Mouse (Mus musculus) cerebellum, adult 18-20 months (tissue): ENCODE measurements around the gene Cldn16.
"Not testable (repeated sequence)": the region's sequence is repeated elsewhere in the genome, so short reads cannot be mapped to it uniquely, and the experiment has no call there.

Experiments used
- DNase-seq, 2 experiments: peaks; one replicate each; pipeline ENCODE4 v3.0.0; 2021

Cldn16 gene

GRCm38 (mm10) chr16:26462835-26463234 lies at the start of gene Cldn16:
Cldn16 (plus strand) TSS chr16:26463135.
- DNase-seq: no peak

- DNase-seq: no peak
Measured at GRCm38 (mm10) chr16:26418616-26419015, 44.3 kb upstream of the Cldn16 start.

DNA sequence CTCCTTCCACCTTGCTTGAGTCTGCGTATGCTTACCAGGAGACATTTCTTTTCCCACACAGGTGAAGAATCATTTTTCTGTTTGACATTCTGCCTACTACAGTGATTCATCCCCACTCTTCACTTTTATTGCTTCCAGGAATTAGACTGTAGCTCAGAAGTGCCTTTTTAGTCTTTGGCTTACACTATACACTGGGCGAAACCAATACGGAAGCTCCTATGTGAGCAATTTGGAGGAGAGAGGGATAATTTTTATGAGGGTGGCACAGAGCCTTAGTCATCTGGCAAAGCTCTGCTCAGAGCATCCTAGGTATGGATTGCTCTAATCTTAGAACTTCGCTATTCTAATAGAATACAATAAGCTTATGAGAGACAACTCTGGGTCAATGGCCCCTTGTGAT lies 40.9 kb upstream of the Cldn16 start:
- no peak for DNase-seq

GRCm38 (mm10) chr16:26430246-26430645 lies 32.7 kb upstream of the Cldn16 start:
- no peak for DNase-seq

DNA sequence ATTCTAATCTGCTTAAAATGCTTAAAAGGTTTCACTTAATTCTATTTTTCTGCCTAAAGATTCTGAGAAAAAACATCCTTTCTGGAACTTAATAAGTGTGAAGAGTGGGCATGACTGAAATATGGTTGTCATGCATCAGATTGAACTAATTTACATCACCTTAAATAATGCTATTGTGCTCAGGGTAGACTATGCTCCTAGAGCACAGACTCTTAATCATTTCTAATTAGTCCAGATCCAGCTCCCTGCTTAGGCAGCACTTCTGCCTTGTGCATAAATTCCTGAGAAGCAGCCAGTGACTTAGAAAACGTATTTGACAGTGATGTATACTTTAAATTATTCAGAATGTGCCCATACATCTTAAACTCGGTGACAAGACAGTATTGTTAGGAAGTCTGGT lies 29.4 kb upstream of the Cldn16 start:
- no peak for DNase-seq

DNA sequence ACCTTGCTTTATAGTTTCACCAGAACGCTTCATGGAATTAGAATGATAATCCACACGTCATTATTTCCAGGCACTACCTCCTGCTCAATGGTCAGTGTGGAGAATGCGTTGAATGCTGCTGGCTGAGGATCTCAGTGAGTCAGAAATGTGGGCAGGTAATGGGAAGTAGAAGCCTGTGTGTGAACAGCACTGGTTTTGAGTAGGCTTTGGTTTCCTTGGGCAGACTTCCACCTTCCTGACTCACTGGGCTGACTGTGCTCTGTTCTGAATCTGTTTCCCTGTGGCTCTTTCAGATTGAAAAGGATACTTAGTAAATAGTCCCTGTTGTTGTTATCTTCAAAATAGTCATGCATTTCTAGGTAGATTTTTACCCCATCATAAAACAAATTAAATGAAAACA lies 22.9 kb upstream of the Cldn16 start:
- DNase-seq: no peak

GRCm38 (mm10) chr16:26441156-26441555 lies 21.8 kb upstream of the Cldn16 start:
- DNase-seq: no peak

DNA sequence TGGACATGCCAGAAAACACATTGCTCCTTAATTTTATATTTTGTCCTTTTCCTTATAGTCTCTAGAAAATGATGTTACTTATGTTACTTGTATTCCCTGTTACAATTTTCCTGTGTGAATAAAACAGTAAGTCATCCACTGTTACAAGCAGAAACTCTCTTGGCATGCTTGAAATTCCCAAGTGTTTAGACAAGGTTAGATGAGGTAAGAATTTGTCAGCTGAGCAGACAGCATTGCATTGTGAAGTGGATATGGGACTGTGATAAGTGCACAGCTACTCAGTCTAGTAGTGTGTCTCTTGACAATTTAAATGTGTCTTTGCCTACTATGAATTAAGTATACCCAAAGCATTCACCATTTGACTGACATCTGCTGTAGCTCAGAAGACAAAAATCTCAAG lies 18.1 kb upstream of the Cldn16 start:
- DNase-seq: no peak

GRCm38 (mm10) chr16:26447594-26447993 lies 15.3 kb upstream of the Cldn16 start:
- DNase-seq: no peak

GRCm38 (mm10) chr16:26454163-26454562 lies 8.8 kb upstream of the Cldn16 start:
- DNase-seq: no peak

DNA sequence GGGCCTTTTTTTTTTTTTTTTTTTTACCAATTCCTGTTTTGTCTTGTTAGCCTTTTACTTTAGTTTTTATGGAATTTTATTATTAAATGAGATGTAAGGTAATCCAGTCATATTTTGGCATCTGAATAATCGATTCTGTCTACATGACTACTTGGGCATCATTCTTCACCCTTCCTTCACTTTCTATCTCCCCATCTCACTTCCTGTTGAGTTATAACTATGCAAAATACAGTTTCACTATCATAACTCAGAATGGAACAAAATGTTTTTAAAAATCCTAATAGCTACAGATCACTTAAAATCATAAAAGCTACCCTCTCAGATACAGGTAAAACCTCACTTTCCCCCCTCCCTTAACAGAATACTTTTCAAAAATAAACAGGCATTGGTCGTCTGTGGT lies 6.8 kb upstream of the Cldn16 start:
- DNase-seq: no peak

DNA sequence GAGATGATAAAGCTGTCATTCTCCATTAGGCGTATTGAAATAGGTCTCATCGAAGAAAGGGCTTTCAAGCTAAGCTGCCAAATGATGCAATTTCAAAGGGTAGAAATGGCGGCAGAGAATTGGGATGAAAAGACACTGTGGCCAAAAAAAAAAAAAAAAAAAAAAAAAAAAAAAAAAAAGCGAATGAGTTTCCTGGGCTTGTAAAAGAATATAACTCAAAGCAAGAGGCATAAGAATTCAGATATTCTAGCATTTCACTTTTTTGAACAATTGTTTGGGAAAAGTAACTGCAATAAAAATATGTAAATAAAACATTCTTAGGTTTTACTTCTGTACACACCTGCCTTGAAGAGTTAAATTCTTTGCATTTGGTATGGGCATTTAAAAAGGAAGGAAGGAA lies 3.6 kb downstream of the Cldn16 start:
- no peak for DNase-seq

DNA sequence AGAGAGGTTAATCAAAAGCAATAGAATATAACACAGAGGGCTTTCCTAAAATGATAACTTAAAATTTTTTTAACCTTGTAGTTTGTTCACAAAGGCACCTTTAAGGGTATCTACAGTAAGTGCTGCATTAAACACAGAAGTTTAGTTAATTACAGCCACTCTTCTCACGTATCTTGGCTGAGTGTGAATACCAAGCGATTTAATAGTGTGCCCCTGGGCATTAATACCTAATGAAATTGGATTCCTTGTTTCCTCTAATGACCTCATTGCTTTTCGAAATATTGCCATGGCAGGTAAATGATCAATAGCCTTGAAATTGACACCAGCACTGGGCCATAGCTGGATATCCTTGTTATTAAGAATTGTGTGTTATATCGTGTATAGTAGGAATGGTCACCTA lies 8.3 kb downstream of the Cldn16 start:
- no peak for DNase-seq

- DNase-seq: no peak
Measured at GRCm38 (mm10) chr16:26495721-26496120, 32.8 kb downstream of the Cldn16 start.

GRCm38 (mm10) chr16:26499705-26500104 lies 36.8 kb downstream of the Cldn16 start:
- not testable (repeated sequence) for DNase-seq

- DNase-seq: no peak
Measured at GRCm38 (mm10) chr16:26500738-26501137, 37.8 kb downstream of the Cldn16 start.

DNA sequence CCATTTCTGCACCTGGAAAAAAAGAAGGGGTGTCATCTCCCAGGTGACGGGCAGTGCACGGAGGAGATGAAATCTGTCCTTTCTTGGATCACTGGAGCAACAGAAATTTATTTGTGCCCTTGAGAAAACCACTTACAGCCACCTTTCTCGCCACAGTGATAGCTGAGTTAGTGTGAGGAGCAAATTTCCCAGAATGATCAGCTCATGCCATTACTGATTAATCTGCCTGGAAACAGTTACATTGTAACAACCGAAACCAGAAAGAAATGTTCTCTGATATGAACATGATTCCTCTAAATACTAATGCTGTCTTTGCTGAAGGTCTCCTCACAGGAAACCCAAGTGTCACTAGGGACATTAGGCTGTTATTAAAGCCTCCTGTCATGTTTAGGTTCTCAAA lies 42.0 kb downstream of the Cldn16 start:
- DNase-seq: no peak

- DNase-seq: peak; percentile 2 to 9
Measured at GRCm38 (mm10) chr16:26519596-26519995, 56.7 kb downstream of the Cldn16 start.

DNA sequence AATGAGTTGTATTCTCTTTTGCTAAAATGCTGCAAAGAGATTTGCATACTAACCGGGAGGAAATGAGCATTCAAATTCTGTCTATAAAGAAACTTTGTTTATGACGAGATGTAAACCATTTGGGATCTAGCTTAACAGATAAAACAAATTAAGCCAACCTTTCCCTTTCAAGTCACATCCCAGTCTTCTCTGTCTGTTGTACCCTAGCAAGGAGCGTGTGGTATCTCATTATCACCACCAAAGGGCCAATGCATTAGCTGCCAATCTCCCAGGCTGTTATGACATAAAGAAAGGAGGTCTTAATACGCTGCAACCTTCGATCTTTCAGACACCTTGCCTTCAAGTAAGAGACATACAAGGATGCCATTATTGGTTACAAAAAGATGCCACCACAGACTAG lies 62.9 kb downstream of the Cldn16 start:
- DNase-seq: no peak

- no peak for DNase-seq
Measured at GRCm38 (mm10) chr16:26526669-26527068, 63.7 kb downstream of the Cldn16 start, which contains the start of gene Tmem207. Tmem207 (minus strand) TSS chr16:26526769.

GRCm38 (mm10) chr16:26527931-26528666 lies 65.2 kb downstream of the Cldn16 start:
- no peak for DNase-seq

DNA sequence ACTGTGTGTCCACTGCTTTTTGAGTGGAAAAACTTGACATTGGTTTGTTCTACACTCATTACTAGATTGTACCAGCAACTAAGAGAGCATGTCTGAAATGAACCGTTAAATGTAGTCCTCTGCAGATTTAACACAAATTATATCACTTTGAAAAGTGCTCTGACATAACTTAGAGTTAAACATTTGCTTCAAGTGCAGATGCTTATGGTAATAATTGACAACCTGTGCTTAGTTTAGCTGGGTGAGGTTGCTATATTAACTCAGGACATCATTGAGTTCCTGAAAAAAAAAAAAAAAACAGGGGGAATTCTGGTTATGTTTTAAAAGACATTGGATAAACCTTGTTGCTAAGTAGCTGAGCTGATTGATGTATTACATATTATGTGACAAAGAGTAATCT lies 67.5 kb downstream of the Cldn16 start:
- DNase-seq: no peak

DNA sequence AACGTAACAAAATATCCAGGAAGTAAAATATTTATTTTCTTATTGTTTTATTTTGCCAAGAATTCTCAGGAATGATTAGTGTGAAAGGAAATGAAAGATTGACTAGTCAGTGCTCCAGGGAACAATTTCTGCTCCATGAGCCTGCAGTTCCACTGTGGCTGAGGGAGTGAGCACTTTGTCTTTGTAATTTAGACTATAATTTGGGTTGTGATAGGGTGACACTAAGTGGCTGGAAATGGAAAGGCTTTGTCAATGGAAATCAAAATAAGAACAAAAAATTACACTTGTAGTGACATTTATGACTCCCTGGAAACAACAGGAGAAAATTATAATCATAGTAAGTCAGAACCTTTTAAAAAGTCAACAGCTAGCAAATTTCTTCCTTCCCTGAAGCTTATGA lies 69.4 kb downstream of the Cldn16 start:
- DNase-seq: no peak
